Mouse (Mus musculus): ENCODE results near the gene Plb1. TPM values are rescaled to one million over a fixed set of nuclear protein-coding genes. Genes with fewer than 3 reads are reported as not detected.

The Plb1 gene
- polyA plus RNA-seq, 1 experiment from 2014 or later: 18.1 TPM

DNA sequence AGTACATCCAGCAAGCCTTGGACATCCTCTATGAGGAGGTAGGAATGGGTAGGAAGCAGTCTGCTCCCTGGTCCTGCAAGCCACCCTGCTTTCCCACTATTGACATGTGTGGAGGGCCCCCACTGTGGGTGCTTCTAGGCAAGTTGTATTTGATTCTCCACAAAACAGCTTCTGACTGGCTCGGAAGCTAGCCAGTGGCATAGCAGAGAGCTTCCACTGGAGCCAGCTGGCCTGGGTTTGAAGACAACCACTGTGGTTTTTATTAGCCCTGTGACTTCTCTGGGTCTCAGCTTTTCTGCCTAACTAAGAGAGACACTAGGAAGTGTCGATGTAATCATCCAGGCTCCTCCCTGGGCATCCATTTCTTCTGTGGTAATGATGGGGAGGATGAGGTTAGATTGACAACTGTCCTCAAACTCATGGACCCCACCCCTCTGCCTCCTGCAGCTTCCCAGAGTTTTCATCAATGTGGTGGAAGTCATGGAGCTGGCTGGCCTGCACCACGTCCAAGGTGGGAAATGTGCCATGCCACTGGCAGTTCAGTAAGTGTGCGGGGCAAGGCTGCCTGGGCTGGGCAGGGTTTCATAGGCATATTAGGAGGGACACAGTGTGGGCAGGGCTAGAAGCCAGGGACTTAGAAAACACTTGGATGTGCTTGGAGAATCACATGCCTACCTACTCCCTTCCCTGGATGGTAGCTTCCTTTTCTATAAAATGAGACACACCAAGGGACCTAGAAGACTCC, 119.4 kb downstream of the Plb1 start:
- no peak for ATAC-seq (ENCODE audit: low read depth)
- 81% methylated on average over 4 of the region's 4 CpGs for WGBS
- H3K4me1 ChIP-seq (replicated peaks; ENCODE audit: control insufficient read depth, insufficient read depth, low read length): peaks cover 32% of the 10 kb centered on the region
- no peak overlapping the region for H3K9ac ChIP-seq (ENCODE audit: low read length)
- H3K36me3 ChIP-seq (ENCODE audit: control insufficient read depth, insufficient read depth, low read length): no peaks in the 10 kb centered on the region
- H3K27me3 ChIP-seq (ENCODE audit: control insufficient read depth, insufficient read depth, low read depth, low read length): no peaks in the 10 kb centered on the region
- no peak overlapping the region for H3K4me2 ChIP-seq (ENCODE audit: low read depth, low read length)
- H3K27ac ChIP-seq (ENCODE audit: low read length): peak overlapping the region; percentile 12; the same call in 1 of the 2 replicates
- H3K4me3 ChIP-seq (ENCODE audit: low read length): no peak overlapping the region
- H3K9me3 ChIP-seq (ENCODE audit: control insufficient read depth, low read length): no peaks in the 10 kb centered on the region

- Histone ChIP-seq H3K4me3 (ENCODE audit: low read length) (no peak overlapping the region), H3K36me3 (ENCODE audit: control insufficient read depth, insufficient read depth, low read length) (no peaks in the 10 kb centered on the region), H3K27me3 (ENCODE audit: control insufficient read depth, insufficient read depth, low read depth, low read length) (no peaks in the 10 kb centered on the region), H3K9me3 (ENCODE audit: control insufficient read depth, low read length) (no peaks in the 10 kb centered on the region), H3K4me2 (ENCODE audit: low read depth, low read length) (no peak overlapping the region), H3K27ac (ENCODE audit: low read length) (peak overlapping the region; percentile 26), H3K4me1 (replicated peaks; ENCODE audit: control insufficient read depth, insufficient read depth, low read length) (peaks cover 29% of the 10 kb centered on the region), H3K9ac (ENCODE audit: low read length) (no peak overlapping the region)
- ATAC-seq (ENCODE audit: low read depth): no peak
- 61% methylated on average over 3 of the region's 3 CpGs for WGBS
Observed at GRCm38 (mm10) chr5:32352845-32353244, 120.3 kb downstream of the Plb1 start.

GRCm38 (mm10) chr5:32353280-32353679, 120.8 kb downstream of the Plb1 start:
- 55% methylated on average over 2 of the region's 2 CpGs for WGBS
- Histone ChIP-seq H3K4me3 (ENCODE audit: low read length) (peak overlapping the region; percentile 0), H3K27ac (ENCODE audit: low read length) (peak overlapping the region; percentile 45), H3K27me3 (ENCODE audit: control insufficient read depth, insufficient read depth, low read depth, low read length) (no peaks in the 10 kb centered on the region), H3K9me3 (ENCODE audit: control insufficient read depth, low read length) (no peaks in the 10 kb centered on the region), H3K4me2 (ENCODE audit: low read depth, low read length) (peak overlapping the region; percentile 12; the same call in 1 of the 2 replicates), H3K36me3 (ENCODE audit: control insufficient read depth, insufficient read depth, low read length) (no peaks in the 10 kb centered on the region), H3K9ac (ENCODE audit: low read length) (no peak overlapping the region), H3K4me1 (replicated peaks; ENCODE audit: control insufficient read depth, insufficient read depth, low read length) (peaks cover 29% of the 10 kb centered on the region)
- ATAC-seq (ENCODE audit: low read depth): peak; percentile 80

DNA sequence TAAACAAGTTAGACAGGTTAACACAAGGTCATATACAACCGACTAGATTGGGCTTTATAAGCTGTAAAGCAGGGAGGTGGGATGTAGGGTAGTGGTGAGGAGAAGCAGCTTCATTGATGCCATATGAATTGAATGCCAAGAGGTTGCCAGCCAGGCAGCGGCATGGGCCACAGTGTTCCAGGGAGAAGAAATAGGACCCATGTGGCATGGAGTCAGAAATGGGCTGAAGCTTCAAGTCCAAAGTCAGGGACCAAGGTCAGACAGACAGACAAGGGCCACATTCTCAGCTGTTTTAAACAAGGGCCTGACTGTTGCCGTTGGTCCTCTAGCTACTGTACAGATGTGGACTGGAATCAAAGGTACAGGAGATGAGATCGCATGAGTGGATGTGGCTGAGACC, 128.0 kb downstream of the Plb1 start:
- Histone ChIP-seq H3K4me2 (ENCODE audit: low read depth, low read length) (no peak overlapping the region), H3K27ac (ENCODE audit: low read length) (no peak overlapping the region), H3K9ac (ENCODE audit: low read length) (no peak overlapping the region), H3K36me3 (ENCODE audit: control insufficient read depth, insufficient read depth, low read length) (no peaks in the 10 kb centered on the region), H3K4me3 (ENCODE audit: low read length) (no peak overlapping the region), H3K4me1 (replicated peaks; ENCODE audit: control insufficient read depth, insufficient read depth, low read length) (no peaks in the 10 kb centered on the region), H3K9me3 (ENCODE audit: control insufficient read depth, low read length) (no peaks in the 10 kb centered on the region), H3K27me3 (ENCODE audit: control insufficient read depth, insufficient read depth, low read depth, low read length) (no peaks in the 10 kb centered on the region)
- WGBS: 68% methylated on average over 4 of the region's 4 CpGs
- no peak for ATAC-seq (ENCODE audit: low read depth)

DNA sequence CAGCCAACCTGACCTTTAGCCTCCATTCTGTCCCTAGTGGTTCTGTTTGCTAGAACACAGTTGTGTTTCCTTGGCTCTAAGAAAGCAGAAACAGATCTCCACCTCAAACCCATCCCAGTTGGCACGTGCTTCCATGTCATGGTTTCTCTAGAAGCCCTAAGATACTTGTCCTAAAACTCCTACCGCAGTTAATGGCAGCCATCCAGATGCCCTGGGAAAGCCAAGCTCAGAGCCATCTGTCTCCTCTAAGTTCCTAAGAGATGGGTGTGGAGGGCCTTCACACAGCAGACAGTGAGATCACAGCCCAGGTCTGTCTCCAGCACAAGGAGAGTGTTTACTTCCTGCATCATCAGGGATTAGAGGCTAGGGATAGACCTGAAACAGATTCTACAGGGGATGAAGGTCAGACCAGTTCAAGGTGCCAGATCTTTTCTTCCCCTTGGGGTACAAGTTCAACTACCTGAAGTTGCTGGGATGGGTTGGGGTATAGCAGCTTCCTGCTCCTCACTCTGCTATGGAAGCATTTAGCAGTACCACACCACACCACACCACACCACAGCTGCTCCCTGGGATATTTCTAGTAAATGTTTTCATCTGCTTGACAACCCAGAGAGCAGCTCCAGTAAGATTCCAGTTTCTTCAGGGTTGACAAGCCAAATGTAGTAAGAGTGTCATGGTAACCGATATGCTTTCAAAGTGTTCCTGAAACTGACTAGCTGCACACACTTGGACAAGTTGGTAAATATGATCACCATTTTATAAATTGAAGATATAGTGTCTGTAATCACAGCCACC, 129.1 kb downstream of the Plb1 start:
- no peak for ATAC-seq (ENCODE audit: low read depth)
- WGBS: 77% methylated on average over 3 of the region's 3 CpGs

GRCm38 (mm10) chr5:32369391-32369790, 136.9 kb downstream of the Plb1 start:
- 52% methylated on average over 1 of the region's 1 CpGs for WGBS
- Histone ChIP-seq H3K36me3 (ENCODE audit: control insufficient read depth, insufficient read depth, low read length) (no peaks in the 10 kb centered on the region), H3K27me3 (ENCODE audit: control insufficient read depth, insufficient read depth, low read depth, low read length) (no peaks in the 10 kb centered on the region), H3K9me3 (ENCODE audit: control insufficient read depth, low read length) (no peaks in the 10 kb centered on the region), H3K9ac (ENCODE audit: low read length) (no peak overlapping the region), H3K4me2 (ENCODE audit: low read depth, low read length) (no peak overlapping the region), H3K4me3 (ENCODE audit: low read length) (no peak overlapping the region), H3K27ac (ENCODE audit: low read length) (no peak overlapping the region), H3K4me1 (replicated peaks; ENCODE audit: control insufficient read depth, insufficient read depth, low read length) (no peaks in the 10 kb centered on the region)
- no peak for ATAC-seq (ENCODE audit: low read depth)

More for the DNA sequence above, 129.1 kb downstream of the Plb1 start:
- Histone ChIP-seq H3K27me3 (ENCODE audit: control insufficient read depth, insufficient read depth, low read depth, low read length) (no peaks in the 10 kb centered on the region), H3K4me3 (ENCODE audit: low read length) (no peak overlapping the region), H3K27ac (ENCODE audit: low read length) (no peak overlapping the region), H3K9ac (ENCODE audit: low read length) (no peak overlapping the region), H3K36me3 (ENCODE audit: control insufficient read depth, insufficient read depth, low read length) (no peaks in the 10 kb centered on the region), H3K4me1 (replicated peaks; ENCODE audit: control insufficient read depth, insufficient read depth, low read length) (no peaks in the 10 kb centered on the region), H3K4me2 (ENCODE audit: low read depth, low read length) (no peak overlapping the region), H3K9me3 (ENCODE audit: control insufficient read depth, low read length) (no peaks in the 10 kb centered on the region)

DNA sequence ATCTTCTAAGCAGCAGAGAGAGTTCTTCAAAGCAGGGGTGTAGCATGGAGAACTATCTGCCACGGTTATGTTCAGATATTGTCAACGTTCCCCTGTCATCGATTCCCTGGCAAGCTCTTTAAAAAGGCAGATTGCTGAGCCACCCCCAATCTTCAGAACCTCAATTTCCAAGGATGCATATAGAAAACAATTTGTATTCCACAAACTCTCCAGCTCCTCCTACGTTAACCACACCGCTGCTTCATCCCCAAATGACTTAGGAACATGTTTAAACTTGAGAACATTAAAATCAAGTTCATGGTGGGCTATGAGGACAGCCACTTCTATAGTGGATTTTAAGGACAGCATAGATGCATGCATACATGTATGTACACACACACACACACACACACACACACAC, 138.7 kb downstream of the Plb1 start:
- Histone ChIP-seq H3K27ac (ENCODE audit: low read length) (no peak overlapping the region), H3K9ac (ENCODE audit: low read length) (no peak overlapping the region), H3K4me2 (ENCODE audit: low read depth, low read length) (no peak overlapping the region), H3K4me3 (ENCODE audit: low read length) (no peak overlapping the region), H3K4me1 (replicated peaks; ENCODE audit: control insufficient read depth, insufficient read depth, low read length) (no peaks in the 10 kb centered on the region), H3K9me3 (ENCODE audit: control insufficient read depth, low read length) (no peaks in the 10 kb centered on the region), H3K36me3 (ENCODE audit: control insufficient read depth, insufficient read depth, low read length) (no peaks in the 10 kb centered on the region), H3K27me3 (ENCODE audit: control insufficient read depth, insufficient read depth, low read depth, low read length) (no peaks in the 10 kb centered on the region)
- WGBS: 86% methylated on average over 5 of the region's 5 CpGs
- no peak for ATAC-seq (ENCODE audit: low read depth)

GRCm38 (mm10) chr5:32378546-32378945, 146.0 kb downstream of the Plb1 start:
- no peaks in the 10 kb centered on the region for H3K27me3 ChIP-seq (ENCODE audit: control insufficient read depth, insufficient read depth, low read depth, low read length)
- no peaks in the 10 kb centered on the region for H3K4me1 ChIP-seq (replicated peaks; ENCODE audit: control insufficient read depth, insufficient read depth, low read length)
- no peak overlapping the region for H3K4me3 ChIP-seq (ENCODE audit: low read length)
- H3K27ac ChIP-seq (ENCODE audit: low read length): no peak overlapping the region
- H3K4me2 ChIP-seq (ENCODE audit: low read depth, low read length): no peak overlapping the region
- H3K9me3 ChIP-seq (ENCODE audit: control insufficient read depth, low read length): no peaks in the 10 kb centered on the region
- no peak overlapping the region for H3K9ac ChIP-seq (ENCODE audit: low read length)
- H3K36me3 ChIP-seq (ENCODE audit: control insufficient read depth, insufficient read depth, low read length): no peaks in the 10 kb centered on the region
- WGBS: 33% methylated on average over 3 of the region's 3 CpGs
- peak; percentile 28; the same call in 1 of the 2 replicates for ATAC-seq (ENCODE audit: low read depth)

DNA sequence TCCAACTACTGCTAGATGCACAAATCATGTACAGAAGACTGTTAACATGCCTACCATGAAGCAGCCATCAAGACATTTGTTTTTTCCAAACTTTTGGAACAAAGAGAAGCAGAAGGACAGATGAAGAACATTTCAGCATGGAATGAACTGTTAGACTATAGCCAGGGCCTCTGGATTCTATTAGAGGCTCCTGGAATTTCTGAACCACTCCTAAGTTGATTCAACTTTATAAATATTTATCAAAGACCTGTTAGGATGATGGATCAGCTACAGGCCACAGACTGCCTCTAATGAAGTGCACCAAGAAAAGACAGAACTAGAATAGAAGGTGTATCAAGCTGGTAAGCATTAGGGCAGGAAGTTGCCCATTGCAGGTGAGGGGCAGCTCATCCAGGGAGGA, 156.1 kb downstream of the Plb1 start:
- no peaks in the 10 kb centered on the region for H3K27me3 ChIP-seq (ENCODE audit: control insufficient read depth, insufficient read depth, low read depth, low read length)
- no peaks in the 10 kb centered on the region for H3K36me3 ChIP-seq (ENCODE audit: control insufficient read depth, insufficient read depth, low read length)
- no peaks in the 10 kb centered on the region for H3K4me1 ChIP-seq (replicated peaks; ENCODE audit: control insufficient read depth, insufficient read depth, low read length)
- H3K9ac ChIP-seq (ENCODE audit: low read length): no peak overlapping the region
- no peak overlapping the region for H3K4me3 ChIP-seq (ENCODE audit: low read length)
- no peaks in the 10 kb centered on the region for H3K9me3 ChIP-seq (ENCODE audit: control insufficient read depth, low read length)
- no peak for ATAC-seq (ENCODE audit: low read depth)
- H3K4me2 ChIP-seq (ENCODE audit: low read depth, low read length): no peak overlapping the region
- H3K27ac ChIP-seq (ENCODE audit: low read length): no peak overlapping the region

Data from lung, embryonic 16.5 days (tissue).